Mouse (Mus musculus): Measurements from ENCODE around the gene Hcn2.
A peak's percentile ranks its signal among the peaks of the same experiment; 100 is the strongest.
"Not testable (repeated sequence)": the region's sequence is repeated elsewhere in the genome, so short reads cannot be mapped to it uniquely, and the experiment has no call there.

Hcn2 gene

DNA sequence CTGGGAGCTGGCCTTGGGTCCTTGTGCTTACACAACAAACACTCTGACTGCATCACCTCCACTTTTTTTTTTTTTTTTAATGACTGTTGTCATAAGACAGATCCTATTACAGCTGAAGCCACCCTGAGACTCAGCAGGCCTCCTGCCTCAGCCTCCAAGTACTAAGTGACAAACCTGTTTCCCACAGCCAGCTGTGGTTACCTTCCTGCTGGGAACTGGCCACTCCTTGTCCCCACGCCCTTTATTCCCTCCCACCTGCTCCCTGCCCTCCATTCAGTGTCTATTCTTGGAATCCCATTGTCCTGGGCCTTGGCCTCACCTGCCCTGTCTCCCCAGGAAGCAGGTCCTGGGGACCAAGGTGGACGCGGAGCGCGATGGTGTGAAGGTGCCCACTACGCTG, 28.9 kb upstream of the Hcn2 start:
- no peak for DNase-seq (ENCODE audit: low read depth, low spot score)

DNA sequence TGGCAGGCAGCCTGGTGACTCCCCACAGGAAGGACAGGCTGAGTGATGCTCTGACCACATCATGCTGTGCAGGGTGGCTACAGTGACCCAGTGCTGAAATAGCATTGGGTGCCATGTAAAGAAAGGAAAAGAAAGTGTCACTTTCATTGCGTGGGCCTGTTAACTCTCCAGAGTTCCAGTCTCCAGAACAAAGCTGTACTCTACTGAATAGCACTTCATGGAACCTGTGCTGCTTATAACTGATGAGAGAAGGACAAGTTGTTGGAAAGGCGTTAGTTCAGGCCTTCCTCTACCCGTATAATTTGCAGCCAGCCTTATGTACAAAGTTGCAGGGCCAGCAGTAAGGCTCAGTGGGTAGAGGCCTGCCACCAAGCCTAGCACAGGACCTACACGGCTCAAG, 27.7 kb upstream of the Hcn2 start, which contains the start of gene Gzmm:
TSS of gene Gzmm (plus strand) at position 301 of the 400 bp plus-strand sequence.
- no peak for DNase-seq (ENCODE audit: low read depth, low spot score)

DNA sequence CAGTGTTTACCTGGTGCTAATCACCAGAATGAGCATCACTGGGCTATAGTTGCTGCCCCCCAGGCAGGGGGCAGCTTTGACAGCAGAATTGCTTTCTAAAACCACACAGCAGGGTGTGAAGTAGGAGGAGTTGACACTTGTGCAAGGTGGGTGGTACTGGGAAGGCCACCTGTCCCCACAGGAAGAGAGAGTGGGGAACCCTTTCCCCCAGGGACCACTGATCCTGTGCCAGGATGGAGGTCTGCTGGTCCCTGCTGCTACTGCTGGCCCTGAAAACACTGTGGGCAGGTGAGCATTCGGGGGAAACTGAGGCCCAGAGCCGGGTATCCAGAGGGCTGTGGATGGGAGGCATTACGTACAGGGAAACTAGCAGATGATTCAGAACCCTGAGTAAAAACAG, 27.3 kb upstream of the Hcn2 start:
- no peak for DNase-seq (ENCODE audit: low read depth, low spot score)

DNA sequence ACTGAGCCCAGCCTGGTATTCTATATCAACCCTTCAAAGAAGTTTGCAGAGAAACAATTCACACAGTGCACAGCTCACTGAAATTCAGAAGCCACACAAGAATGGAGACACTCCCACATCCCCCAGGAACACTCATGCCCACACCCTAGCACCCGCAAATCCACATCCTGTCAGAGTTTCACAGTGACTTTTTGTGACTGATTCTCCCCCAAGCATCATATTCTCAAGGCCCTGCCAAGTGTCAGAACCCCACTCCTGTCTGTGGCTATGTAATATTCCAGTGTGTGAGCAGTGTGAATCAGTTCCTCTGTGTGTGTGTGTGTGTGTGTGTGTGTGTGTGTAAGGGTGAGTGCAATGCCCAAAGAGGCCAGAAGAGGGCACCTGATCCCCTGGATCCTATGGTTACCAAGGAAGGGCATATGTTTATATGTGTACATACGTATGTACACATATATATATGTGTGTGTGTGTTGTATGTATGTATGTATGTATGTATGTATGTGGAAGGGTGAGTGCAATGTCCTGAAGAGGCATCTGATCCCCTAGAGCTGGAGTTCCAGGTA, 24.4 kb upstream of the Hcn2 start:
- DNase-seq (ENCODE audit: low read depth, low spot score) = no peak

DNA sequence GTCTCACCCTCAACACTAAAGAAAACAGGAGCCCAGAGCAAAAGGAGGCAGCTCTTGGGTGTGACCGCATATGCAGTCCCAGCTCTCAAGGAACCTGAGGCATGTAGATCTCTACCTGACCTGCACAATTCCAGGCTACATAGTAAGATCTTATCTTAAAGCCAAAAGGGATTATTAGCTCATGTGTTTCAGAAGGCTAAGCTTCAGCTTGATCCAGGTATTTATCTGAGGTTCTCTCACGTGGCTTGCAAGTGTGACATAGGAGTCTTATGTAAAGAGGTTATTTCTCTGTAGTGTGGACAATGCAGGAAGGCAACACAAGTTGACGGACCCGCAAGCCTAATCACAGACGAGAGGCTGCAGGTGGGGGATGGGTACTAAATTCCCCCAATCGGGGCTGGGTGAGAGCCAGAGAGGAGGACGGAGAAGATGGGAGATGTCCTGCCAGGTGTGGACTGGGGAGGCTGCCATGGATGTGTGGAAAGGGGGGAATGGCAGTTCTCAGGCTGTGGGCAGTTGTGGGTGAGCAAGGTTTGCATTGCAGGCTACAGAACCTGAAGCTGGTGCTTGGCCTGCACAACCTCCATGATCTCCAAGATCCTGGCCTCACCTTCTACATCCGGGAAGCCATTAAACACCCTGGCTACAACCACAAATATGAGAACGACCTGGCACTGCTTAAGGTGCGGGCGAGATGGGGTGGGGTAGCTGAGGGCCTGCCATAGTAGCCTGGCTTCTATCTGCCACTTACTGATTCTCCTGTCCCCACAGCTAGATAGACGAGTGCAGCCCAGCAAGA, 22.7 kb upstream of the Hcn2 start:
- DNase-seq (ENCODE audit: low read depth, low spot score) = no peak

DNA sequence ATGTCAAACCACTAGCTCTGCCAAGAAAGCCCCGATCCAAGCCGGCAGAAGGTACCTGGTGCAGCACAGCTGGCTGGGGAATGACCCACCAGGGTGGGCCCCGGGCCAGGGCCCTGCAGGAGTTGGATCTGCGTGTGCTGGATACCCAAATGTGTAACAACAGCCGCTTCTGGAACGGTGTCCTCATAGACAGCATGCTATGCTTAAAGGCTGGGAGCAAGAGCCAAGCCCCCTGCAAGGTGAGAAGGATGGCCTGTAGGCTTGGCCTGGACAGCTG, 22.1 kb upstream of the Hcn2 start:
- no peak for DNase-seq (ENCODE audit: low read depth, low spot score)

DNA sequence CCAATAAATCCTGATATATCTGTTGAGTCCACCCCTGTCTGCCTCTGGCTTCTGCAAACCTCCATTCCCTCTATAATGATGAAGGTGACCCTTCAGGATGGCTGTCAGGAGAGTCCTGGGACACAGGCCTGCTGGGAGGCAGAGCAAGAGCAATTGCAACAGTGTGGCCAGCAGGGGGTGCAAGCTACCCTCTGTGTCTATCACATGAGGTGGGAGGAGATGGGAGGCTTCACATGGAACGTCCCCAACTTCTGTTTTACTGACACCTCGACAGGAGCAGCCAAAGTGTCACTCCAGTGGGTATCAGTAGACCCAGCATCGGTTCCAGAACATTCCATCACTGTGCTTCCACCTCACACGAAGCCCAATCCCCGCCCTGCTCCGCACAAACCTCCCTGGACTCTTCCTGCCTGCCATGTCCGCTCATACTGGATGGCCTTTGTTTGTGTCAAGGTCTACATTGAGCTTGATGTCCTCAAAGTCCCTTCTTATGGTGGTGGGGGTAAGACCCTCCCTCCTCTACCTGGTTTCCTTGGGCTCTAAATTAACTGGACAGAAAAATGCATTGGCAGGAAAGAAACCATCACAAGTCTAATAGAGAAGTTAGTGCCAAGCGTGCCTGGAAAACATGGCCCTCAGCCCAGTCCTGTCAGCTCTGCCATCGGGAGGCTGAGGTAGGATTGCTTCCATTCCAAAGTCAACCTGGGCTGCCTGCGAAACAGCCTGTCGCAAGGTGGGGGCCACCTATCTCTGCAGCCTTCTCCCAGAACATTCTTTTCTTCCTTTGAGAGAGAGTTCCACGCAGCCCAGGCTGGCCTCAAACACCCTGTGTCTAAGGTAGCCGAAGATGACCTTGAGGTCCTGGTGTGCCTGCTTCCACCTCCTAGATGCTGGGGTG, 21.0 kb upstream of the Hcn2 start:
- peak; percentile 81 for DNase-seq (ENCODE audit: low read depth, low spot score)

DNA sequence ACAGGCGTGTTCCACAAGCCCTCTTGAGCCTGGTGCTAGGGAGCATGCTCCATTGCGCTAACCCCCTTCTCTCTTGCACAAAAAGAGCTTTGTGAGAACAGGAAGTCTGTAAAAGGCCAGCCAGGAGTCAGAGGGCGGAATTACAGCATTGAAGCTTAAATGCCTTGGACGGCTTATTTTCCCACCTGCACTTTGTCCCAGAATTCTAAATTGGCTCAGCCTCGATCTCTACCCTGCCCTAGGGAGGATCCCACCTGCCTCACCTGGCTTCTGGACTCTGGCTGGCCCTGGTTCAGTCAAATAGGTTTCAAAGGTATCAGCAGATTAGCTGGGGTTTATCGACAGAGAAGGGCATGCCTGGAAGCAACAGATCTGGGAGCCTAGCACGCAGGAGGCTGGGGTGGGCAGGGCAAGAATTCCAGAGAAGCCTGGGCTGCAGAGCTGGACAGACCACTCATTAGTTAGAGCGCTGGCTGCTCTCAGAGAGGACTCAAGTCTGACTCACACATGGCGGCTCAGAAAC, 20.2 kb upstream of the Hcn2 start:
- DNase-seq (ENCODE audit: low read depth, low spot score) = no peak

DNA sequence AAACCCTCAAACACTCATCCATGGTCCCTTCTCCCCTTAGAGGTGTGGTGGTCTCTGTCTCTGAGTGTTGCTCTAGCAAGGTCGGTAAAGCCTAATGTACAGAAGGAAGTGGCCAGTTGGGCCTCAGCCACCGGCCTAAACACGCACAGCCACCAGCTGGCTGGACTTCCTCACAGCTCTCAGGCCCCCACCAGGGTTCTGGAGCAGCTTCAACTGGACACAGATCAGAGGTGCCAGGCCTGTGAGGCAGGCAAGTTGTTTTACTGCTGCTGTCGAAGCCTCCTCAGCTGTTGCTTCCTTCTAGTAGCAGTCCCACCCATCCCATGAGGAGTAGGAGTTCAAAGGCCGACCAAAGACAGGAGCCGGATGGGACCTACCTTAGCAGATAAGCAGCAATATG, 18.5 kb upstream of the Hcn2 start:
- no peak for DNase-seq (ENCODE audit: low read depth, low spot score)

DNA sequence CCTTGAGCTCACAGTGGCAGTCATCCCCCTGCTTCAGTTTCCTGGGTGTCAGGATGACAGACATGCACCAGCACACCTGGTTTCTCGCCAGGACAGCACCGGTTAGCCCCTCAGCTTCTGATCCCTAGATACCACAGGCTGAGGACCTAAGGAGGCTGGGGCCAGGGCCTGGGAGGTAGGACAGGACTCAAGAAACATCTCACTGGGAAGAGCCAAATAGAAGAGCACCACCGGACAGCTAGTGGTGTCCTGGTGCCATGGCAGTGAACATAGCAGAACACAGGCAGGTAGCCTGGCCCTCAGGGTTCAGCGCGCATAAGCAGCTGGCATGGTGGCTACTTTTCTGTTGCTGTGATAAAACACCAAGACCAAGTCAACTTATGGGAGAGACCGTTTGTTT, 18.0 kb upstream of the Hcn2 start:
- DNase-seq (ENCODE audit: low read depth, low spot score) = no peak

DNA sequence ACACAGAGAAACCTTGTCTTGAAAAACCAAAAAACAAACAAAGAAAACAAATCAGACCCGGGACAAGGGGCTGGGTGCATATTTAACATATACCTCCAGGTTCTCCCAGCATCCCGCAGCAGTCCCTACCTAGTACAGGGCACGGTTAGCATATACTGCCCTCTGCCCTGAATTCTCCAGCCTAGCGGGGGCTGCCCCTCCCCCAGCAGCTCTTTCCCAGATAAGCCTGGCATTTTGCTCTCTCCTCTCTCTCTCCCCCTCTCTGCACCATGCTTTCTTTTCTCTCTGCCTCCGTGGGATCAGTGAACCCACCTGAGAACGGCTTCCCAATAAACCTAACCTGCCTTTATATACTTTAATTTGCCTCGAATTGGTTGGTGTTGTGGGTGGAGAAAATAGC, 15.8 kb upstream of the Hcn2 start:
- DNase-seq (ENCODE audit: low read depth, low spot score) = no peak

DNA sequence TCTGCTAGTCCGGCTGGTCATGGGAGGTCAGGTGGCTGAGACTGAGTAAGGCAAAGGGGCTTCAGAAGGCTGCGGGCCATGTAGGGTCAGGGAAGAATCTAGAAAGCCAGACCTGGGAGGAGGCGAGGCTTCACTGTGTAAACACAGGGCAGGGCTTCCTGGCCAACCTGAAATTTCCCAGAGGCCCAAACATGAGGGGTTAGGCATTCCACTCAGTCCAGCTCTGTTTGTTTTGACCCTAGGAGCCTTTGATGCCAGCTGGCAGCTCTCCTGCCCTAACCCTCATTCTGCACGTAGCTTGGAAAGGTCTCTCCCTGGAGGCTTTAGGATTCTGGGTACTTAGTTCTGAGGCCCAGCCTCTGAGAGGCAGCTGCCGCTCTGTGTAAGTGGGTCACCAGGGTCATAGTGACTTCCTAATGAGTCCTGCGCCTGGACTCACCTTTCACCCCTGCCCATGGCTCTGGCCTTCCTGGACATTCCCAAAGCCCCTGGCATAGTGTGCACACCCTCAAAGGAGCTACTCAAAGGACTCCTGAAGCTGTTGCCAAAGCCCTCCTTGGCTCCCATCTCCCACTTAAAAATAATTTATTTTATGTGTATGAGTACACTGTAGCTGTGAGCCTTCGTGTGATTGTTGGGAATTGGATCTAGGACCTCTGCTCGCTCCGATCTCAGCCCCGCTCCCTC, 14.8 kb upstream of the Hcn2 start:
- DNase-seq (ENCODE audit: low read depth, low spot score) = no peak

DNA sequence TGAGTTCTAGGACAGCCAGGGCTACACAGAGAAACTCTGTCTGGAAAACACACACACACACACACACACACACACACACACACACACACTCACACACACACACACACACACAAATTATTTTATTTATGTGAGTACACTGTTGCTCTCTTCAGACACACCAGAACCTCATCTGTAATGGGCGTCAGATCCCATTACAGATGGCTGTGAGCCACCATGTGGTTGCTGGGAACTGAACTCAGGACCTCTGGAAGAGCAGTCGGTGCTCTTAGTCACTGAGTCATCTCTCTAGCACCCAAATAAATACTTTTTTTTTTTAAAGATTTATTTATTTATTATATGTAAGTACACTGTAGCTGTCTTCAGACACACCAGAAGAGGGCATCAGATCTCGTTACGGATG, 13.5 kb upstream of the Hcn2 start:
- DNase-seq (ENCODE audit: low read depth, low spot score) = not testable (repeated sequence)

DNA sequence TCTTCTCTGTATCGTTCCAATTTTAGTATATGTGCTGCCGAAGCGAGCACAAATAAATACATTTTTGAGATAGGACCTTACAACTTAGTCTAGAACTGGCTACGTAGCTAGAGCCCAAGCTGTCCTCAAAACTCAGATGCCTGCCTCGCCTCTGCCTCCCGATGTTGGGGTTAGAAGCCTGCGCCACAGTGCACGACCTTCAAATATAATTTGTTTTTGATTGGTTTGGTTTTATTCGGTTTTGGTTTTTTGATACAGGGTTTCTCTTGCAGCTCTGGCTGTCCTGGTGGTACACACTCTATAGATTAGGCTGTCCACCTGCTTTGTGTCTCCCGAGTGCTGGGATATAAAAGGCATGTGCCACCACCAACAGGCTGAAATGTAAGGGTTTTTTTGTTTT, 12.9 kb upstream of the Hcn2 start:
- DNase-seq (ENCODE audit: low read depth, low spot score) = no peak

DNA sequence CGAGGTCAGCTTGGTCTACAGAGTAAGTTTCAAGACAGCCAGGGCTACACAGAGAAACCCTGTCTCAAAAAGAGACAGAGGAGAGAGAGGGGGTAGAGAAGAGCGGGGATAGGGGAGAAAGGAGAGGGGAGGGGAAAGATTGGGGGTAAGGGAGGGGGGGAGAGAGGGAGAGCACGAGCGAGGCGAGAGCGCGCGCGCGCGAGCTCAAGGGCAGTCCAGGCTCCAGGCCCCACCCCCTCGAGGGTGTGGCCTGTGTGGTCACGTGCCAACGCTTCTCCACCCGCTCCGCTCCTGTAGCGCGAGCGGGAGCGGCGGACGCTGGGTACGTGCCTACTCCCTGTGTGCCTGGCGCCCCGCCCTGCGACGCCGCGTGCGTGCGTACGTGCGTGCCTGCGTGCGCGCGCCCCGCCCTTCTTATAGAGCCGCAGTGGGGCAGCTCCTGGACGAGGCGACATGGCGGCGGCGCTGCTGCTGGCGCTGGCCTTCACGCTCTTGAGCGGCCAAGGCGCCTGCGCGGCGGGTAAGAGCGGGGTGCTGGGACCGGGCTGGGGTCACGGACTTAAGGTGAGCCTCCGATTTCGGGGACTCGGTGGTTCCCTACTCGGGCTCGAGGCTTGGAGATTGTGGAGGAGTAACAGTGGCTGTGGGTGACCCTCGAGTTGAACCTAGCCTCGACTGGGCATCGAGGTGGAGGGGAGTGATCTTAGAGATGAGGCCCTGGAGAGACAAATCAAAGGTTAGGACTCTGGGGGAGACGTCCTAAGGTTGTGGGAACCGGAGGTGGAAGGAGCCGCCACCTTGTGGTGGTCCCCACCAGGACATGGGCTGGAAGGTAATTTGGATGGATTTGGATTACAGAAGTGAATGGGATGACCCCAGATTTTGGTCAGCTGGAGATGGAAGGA, 12.1 kb upstream of the Hcn2 start, which contains the start of gene Bsg:
TSS of gene Bsg (plus strand) at position 427 of the 905 bp plus-strand sequence.
- DNase-seq (ENCODE audit: low read depth, low spot score) = peak; percentile 99

DNA sequence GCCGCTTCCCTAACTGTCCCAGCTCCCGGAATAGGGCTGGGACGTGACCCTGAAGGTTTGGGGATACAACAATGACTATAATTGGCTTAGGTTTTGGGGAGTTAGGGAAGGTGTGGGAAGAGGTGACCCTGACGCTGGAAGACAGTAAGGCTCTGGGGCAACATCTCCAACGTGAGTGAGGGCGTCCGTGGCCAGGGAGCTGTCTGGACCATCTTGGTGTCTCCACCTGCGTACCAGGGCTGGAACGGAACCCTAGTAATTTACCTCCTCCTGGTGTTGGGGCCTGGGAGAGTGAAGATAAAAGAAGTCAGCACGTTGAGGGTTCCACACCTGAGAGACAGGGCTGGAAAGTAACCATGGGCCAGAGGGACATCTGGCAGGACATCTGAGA, 11.5 kb upstream of the Hcn2 start:
- DNase-seq (ENCODE audit: low read depth, low spot score) = no peak

DNA sequence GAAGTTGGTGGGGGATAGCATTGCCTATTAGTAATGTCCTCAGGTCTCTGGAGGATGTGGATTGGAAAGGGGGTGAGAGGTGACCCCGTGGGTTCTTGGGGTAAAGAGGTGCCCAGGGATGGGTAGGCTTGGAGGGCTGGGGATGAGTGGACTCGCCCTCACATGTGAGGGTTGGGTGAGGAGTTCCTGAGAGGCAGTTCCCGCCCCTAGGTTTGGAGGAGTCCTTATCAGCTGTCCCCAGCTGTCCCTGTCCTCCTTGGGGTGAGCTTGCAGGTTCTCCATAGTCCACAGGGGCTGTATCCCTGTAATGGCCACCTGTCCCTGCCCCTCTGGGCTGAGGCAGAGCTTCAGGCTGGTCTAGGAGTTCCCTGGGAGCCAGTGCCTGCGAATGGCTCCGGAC, 10.5 kb upstream of the Hcn2 start:
- DNase-seq (ENCODE audit: low read depth, low spot score) = no peak

DNA sequence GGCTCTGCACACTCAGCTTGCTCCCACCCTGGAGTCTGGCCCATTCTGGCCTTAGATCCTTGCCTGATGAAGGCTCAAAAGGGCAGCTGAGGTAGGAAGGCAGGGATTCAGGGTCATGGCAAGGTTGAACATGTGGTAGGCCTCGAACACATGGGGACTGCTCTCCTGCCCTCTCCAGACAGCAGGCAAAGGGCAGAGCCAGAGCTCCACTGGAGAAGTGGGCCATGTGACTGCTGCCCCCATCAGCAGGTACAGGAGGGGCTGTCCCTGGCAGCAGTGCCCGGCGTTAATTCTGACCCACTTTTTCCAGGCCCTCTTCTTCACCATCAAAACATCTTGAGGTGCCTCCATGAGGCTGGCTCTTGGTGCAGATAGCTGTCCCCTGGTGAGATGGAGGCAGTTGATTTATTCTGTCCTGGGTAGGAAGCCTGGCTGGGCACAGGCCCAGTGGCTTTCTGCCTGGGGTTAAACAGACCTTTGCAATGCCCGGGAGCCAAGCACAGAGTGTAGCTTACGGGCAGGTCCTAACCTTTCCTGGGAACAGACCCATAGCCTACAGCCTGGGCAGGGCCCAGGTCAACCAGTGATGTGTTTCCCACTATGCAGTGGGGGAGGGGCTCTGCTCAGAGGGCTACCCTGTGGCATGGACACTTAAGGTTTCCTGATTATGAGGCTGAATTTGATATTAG, 9.9 kb upstream of the Hcn2 start:
- DNase-seq (ENCODE audit: low read depth, low spot score) = peak; percentile 89

DNA sequence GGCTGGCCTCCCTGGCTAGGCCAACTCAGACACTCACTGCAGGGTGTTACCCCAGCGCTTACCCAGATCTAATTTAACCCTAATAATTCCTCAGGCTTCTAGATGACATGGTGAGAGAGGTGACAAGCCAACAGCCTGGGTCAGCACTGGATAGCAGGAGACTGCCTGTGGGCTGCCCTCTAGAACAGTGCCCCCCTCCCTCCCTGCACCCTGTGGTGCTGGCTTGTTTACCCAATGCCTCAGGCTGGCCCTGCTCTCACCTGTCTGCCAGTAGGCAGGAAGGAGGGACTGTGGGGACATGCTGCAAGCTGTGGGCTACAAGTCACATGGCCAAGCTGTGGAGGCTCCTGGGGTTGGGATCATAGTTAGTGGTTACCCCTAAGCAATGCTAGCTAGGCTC, 9.3 kb upstream of the Hcn2 start:
- peak; percentile 74 for DNase-seq (ENCODE audit: low read depth, low spot score)

DNA sequence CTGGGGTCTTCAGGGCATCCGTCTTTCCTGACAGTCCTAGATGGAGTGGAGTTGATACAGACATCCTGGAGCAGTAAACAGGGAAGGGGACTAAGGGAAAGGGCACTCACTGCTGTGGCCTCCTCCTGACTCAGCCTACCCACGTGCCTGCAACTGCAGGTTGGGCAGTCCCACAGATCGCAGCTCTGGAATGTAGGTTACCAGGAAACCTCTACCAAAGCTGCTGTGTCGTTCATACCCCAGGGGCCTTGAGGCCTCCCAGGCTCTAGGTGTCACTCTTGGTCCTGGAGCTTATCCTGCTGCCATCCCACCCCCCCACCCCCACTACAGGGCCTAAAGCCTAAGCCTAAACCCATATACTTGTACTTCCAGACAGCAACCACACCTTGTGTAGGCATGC, 8.7 kb upstream of the Hcn2 start:
- DNase-seq (ENCODE audit: low read depth, low spot score) = no peak

All from skeletal muscle tissue, adult 2 months (tissue).